Mouse (Mus musculus) frontal cortex, postnatal 36 days (tissue): ENCODE data around the gene Secisbp2.

Experiments used
- DNase-seq, 2 experiments: peaks; one replicate each; pipeline ENCODE4 v3.0.0; 2022; ENCODE audit warnings: low spot score in 2 of 2

Gene Secisbp2

GRCm38 (mm10) chr13:51685290-51685966 lies 33.9 kb downstream of the Secisbp2 start:
- no peak for DNase-seq

- DNase-seq = no peak
Measured at GRCm38 (mm10) chr13:51686966-51687365, 35.5 kb downstream of the Secisbp2 start.

GRCm38 (mm10) chr13:51688688-51689087 lies 37.2 kb downstream of the Secisbp2 start:
- no peak for DNase-seq

- no peak for DNase-seq
Measured at GRCm38 (mm10) chr13:51696481-51696880, 45.0 kb downstream of the Secisbp2 start.

- no peak for DNase-seq
Measured at GRCm38 (mm10) chr13:51697455-51697854, 46.0 kb downstream of the Secisbp2 start.

GRCm38 (mm10) chr13:51697897-51698296 lies 46.4 kb downstream of the Secisbp2 start:
- no peak for DNase-seq

GRCm38 (mm10) chr13:51698318-51698717 lies 46.8 kb downstream of the Secisbp2 start:
- DNase-seq = no peak

- DNase-seq = no peak
Measured at GRCm38 (mm10) chr13:51703893-51704292, 52.4 kb downstream of the Secisbp2 start.

GRCm38 (mm10) chr13:51705882-51706854 lies 54.7 kb downstream of the Secisbp2 start:
- DNase-seq = peak; percentile 23 to 26

- no peak for DNase-seq
Measured at GRCm38 (mm10) chr13:51710738-51711137, 59.2 kb downstream of the Secisbp2 start.

GRCm38 (mm10) chr13:51712022-51712421 lies 60.5 kb downstream of the Secisbp2 start:
- no peak for DNase-seq

- no peak for DNase-seq
Measured at GRCm38 (mm10) chr13:51716350-51717263, 65.1 kb downstream of the Secisbp2 start.

- DNase-seq = no peak
Measured at GRCm38 (mm10) chr13:51719256-51719655, 67.8 kb downstream of the Secisbp2 start.

GRCm38 (mm10) chr13:51720556-51720955 lies 69.1 kb downstream of the Secisbp2 start:
- DNase-seq = no peak

GRCm38 (mm10) chr13:51723114-51723513 lies 71.6 kb downstream of the Secisbp2 start:
- no peak for DNase-seq

- DNase-seq = no peak
Measured at GRCm38 (mm10) chr13:51724566-51724965, 73.1 kb downstream of the Secisbp2 start.

GRCm38 (mm10) chr13:51725446-51725845 lies 73.9 kb downstream of the Secisbp2 start:
- DNase-seq = no peak

- DNase-seq = no peak
Measured at GRCm38 (mm10) chr13:51725926-51726574, 74.6 kb downstream of the Secisbp2 start.

GRCm38 (mm10) chr13:51727364-51727763 lies 75.9 kb downstream of the Secisbp2 start:
- DNase-seq = no peak

- no peak for DNase-seq
Measured at GRCm38 (mm10) chr13:51729887-51730361, 78.4 kb downstream of the Secisbp2 start.

GRCm38 (mm10) chr13:51731474-51731873 lies 80.0 kb downstream of the Secisbp2 start:
- DNase-seq = no peak
